ENCODE assay signal across 21 mouse cellular contexts in genomic region chr10:117399839-117400238, GRCm38 (mm10).
"Had no signal": no experiment of that assay in that cellular context is flagged by ENCODE, and none has a peak within 500 bp of the region (broad histone marks: within the 10 kb centered on the region; RNA-seq: fewer than 3 reads in every experiment).

No protein-coding gene starts in this region.

- DNase-seq: heart, postnatal 10 days; heart, postnatal 14 days; heart, postnatal 36 days; heart, postnatal 4 days; kidney, adult 11 months; kidney, adult 18-20 months; kidney, adult 2 months; kidney, adult 8-10 months; kidney, postnatal 10 days; kidney, postnatal 14 days; kidney, postnatal 25 days; kidney, postnatal 36 days; kidney, postnatal 4 days; layer of hippocampus, adult 9-11 months; layer of hippocampus, postnatal 36 days had no signal

- ATAC-seq: hindbrain, embryonic 16.5 days; hindbrain, postnatal 0 days; inflammation-experienced regulatory T-cells, adult 6 months; intestine, embryonic 15.5 days; intestine, embryonic 16.5 days; intestine, postnatal 0 days had no signal
